Mouse (Mus musculus) embryonic fibroblast, embryonic 13.5 days (primary cell): Measurements from ENCODE around the gene Camta1. TPM values are rescaled to one million over a fixed set of nuclear protein-coding genes. Genes with fewer than 3 reads are reported as not detected.

Experiments
- H3K27ac ChIP-seq: 2 replicates; pipeline ENCODE4 v1.5.1; 2012; ENCODE audit warnings: low read length, control low read depth, inconsistent platforms; ENCODE audit not compliant: insufficient read depth
- H3K4me1 ChIP-seq: 2 replicates; pipeline ENCODE4 v1.6.1; 2011; ENCODE audit warnings: low read length; ENCODE audit not compliant: control insufficient read depth, insufficient read depth
- H3K4me3 ChIP-seq: 2 replicates; pipeline ENCODE4 v1.5.1; 2011; ENCODE audit warnings: mild to moderate bottlenecking, control low read depth, low read length; ENCODE audit not compliant: insufficient read depth
- CTCF ChIP-seq: IDR thresholded peaks from 2 replicates; pipeline ENCODE4 v1.5.1; 2011; ENCODE audit warnings: mild to moderate bottlenecking, control low read depth, low read length, moderate library complexity, borderline replicate concordance; ENCODE audit not compliant: insufficient read depth
- POLR2A ChIP-seq: IDR thresholded peaks from 2 replicates; pipeline ENCODE4 v1.6.1; 2011; ENCODE audit warnings: low read depth, mild to moderate bottlenecking, control low read depth, low read length, moderate library complexity
- polyA plus RNA-seq: library from polyadenylated mRNA; stranded (reverse); fragments of >200 nt; gene quantifications from 2 replicates; pipeline ENCODE4 v1.2.4, GENCODE M21; 2011; ENCODE audit warnings: low read depth; ENCODE audit not compliant: missing spikeins, insufficient read length

Camta1 gene
- polyA plus RNA-seq, 1 experiment, result 53.4 TPM

DNA sequence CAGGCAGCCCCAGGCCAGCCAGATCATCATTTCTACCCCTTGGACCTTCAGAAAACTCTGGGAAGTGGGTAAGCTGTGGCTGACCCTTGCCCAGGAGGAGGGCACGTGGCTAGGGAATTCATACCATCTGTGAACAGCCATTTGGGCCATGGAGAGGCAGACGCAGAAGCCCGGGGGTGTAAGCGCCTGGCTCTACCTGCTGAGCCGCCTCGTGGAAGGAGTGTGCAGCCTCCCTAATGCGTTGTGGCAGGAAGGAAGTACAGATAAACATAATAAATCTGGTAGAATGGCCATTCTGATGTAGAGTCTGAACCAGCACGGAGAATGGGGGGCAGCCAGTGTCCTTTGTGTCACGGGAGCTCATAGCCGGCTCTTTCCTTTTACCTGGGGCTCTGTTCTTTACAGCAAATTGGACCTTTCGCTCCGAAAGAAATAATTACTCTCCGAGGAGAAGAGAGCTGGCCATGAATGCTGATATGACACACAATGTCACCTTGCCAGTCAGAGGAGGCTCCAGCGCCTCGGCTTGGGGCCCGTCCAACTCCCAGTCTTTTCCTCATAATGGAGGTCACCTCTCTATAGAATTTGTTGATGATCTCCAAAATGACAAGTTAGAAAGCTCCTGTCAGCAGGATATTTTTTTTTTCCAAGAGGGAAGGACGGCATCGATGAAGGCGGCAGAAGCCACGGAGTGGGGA, 500.6 kb downstream of the Camta1 start:
- Histone ChIP-seq H3K4me1 (no peaks in the 10 kb centered on the region), H3K27ac (no peak overlapping the region), H3K4me3 (no peak overlapping the region)
- TF ChIP-seq POLR2A (no peak), CTCF (no peak)

DNA sequence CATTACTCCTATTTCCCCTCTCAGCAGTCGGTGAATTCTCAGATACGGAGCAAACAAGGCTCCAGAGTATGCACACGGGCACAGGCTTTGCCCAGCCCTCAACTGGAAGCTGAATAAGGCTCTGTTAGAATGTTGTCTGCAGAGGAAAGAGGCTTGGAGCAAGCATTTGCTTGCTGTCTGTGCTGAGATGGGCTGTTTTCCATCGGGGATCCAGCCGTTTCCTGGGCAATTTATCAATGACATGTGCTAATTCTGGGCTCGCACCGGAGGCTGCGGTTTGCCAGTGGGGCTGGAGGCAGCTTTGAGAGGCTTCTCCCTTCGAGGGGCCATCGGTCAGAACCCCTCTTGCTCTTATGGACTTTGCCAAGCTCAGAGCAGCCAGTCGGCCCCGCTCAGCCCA, 506.2 kb downstream of the Camta1 start:
- Histone ChIP-seq H3K4me1 (no peaks in the 10 kb centered on the region), H3K4me3 (no peak overlapping the region), H3K27ac (no peak overlapping the region)
- no peak for TF ChIP-seq POLR2A
- no peak for TF ChIP-seq CTCF

DNA sequence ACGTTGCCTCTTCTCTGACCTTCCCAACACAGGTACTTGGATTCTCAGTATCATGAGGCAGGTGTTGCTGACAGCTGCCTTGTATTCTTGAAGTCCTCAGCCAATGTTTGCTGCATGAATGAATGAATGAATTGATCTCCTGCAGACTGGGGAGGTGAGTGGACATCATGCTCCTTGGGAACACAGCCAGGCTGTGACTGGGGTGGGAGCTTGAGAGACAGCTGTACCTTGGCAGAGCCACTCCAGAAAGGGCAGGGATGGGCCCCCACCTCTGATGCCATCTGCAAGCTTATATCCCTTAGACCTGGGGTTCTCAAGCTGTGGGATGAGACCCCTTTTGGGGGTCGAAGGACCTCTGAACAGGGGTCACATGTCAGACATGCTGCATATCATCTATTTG, 508.9 kb downstream of the Camta1 start:
- no peak overlapping the region for H3K4me3 ChIP-seq
- TF ChIP-seq POLR2A (no peak), CTCF (no peak)

DNA sequence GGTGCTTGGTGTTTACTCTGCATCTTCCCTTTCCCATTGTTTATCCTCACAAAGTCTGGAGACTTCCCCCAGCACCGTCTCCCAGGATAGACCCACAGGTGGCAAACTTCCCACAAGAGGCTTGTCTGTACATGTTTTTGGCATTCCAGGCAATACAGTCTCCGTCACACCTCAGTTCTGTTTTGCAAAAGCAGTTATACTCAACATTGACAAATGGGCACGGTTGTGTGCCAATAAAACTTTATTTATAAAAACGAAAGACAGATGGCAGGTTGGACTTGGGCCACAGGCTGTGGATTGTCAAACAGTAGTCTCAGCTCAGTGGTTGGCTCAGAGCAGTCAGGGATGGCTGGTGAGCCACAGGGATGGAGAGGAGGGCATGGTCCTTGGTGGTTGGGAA, 509.4 kb downstream of the Camta1 start:
- TF ChIP-seq CTCF, result no peak
- no peak for TF ChIP-seq POLR2A
- no peak overlapping the region for H3K27ac ChIP-seq

More for the DNA sequence above, 508.9 kb downstream of the Camta1 start:
- H3K4me1 ChIP-seq, result no peaks in the 10 kb centered on the region
- H3K27ac ChIP-seq, result no peak overlapping the region

DNA sequence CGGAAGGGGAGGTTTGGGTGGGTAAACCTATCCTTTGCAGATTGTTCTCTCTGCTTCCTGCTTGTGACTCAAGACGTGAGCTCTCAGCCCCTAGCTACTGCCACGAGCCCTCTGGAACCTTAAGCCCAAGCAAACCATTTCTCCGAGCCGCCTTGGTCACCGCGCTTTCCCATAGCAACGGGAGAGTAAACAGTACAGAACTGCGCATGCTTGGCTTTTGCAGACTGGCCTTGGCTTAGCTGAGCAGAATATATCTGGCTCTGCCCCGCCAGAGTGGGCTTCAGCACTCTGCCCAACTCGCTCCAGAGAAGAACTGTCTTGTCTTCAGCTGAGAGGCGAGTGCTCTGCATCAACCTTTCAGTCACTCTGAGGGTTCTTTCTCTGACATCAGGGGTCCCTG, 509.9 kb downstream of the Camta1 start:
- TF ChIP-seq CTCF (no peak), POLR2A (no peak)
- H3K4me1 ChIP-seq, result peaks cover 8% of the 10 kb centered on the region
- H3K4me3 ChIP-seq, result no peak overlapping the region
- no peak overlapping the region for H3K27ac ChIP-seq

More for the DNA sequence above, 509.4 kb downstream of the Camta1 start:
- Histone ChIP-seq H3K4me3 (no peak overlapping the region), H3K4me1 (peaks cover 4% of the 10 kb centered on the region)

DNA sequence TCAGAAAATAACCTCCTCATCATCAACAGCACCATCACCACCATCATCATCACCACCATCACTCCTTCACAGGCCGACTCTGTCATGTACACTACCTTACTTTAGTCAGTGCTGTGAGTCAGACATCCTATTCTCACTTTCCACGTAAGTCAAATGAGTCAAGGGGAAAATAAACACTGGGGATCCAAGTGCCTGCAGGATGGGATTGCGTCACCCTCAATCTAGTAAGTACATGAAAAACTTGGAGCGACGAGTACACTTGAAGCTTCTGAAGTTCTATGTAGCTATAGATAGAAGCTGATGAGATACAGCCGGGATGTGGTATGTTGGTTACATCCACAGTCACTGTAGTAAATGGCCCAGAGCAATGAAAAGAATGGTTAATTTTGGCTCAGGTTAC, 514.1 kb downstream of the Camta1 start:
- H3K27ac ChIP-seq, result peak overlapping the region; percentile 42; the same call in 1 of the 2 replicates
- H3K4me1 ChIP-seq, result peaks cover 9% of the 10 kb centered on the region
- H3K4me3 ChIP-seq, result no peak overlapping the region
- TF ChIP-seq CTCF (no peak), POLR2A (no peak)

DNA sequence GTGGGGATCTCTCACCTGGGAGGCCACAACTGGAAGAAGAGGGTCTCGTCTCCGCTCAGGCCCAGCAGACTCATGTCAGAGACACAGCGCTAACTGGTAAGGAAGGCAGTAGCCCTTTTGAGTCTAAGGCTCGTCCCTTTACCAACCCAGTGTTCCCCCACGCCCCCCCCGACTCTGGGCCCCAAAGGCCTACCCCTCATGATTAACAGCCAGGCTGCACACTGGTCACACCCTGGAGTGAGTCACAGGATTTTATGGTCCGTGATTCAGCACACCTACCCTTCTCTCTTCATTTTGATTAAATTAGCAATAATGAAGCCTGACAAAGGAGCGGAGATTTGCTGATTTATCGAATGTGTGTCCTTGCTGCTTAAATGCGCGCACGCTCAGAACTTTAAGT, 515.0 kb downstream of the Camta1 start:
- Histone ChIP-seq H3K4me3 (no peak overlapping the region), H3K27ac (no peak overlapping the region), H3K4me1 (peaks cover 9% of the 10 kb centered on the region)
- no peak for TF ChIP-seq POLR2A
- no peak for TF ChIP-seq CTCF

DNA sequence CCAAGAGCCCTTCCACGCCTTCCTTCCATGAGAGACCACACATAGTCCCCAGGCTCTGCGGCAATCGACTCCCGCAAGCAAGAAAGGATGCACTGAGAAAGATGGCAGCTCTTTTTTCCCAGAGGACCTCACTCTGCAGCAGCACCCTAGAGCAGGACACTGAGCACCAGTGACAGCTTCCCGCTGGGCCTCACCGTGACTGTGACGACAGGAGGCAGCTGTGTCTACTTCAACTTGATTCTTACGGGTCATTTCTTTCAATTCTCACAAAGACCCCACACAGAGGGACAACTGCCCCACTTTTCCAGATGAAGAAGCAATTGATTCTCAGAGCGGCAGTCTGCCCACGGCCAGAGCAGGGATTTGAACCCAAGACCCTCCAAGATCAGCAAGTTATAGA, 516.9 kb downstream of the Camta1 start:
- TF ChIP-seq CTCF (no peak), POLR2A (no peak)
- Histone ChIP-seq H3K27ac (no peak overlapping the region), H3K4me1 (peaks cover 14% of the 10 kb centered on the region), H3K4me3 (no peak overlapping the region)

DNA sequence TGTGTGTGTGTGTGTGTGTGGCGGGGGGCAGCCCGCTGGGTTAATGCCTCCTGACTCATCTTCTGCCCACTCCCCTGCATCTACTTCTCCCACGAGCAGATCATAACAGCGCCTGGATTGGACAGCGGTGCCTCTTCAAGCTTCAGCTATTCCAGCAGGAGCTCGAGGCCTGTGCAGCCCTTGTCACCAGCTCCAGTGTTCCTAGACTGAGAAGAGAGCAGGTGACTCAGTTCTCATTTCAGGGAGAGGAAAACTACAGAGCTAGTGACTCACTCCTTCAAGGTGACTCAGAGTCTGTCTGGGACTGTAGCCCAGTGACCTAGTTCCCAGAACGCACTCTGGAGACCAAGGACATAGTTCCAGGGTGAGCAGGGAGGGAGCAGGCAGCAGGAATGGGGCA, 522.3 kb downstream of the Camta1 start:
- H3K4me3 ChIP-seq, result no peak overlapping the region
- TF ChIP-seq CTCF (no peak), POLR2A (no peak)

DNA sequence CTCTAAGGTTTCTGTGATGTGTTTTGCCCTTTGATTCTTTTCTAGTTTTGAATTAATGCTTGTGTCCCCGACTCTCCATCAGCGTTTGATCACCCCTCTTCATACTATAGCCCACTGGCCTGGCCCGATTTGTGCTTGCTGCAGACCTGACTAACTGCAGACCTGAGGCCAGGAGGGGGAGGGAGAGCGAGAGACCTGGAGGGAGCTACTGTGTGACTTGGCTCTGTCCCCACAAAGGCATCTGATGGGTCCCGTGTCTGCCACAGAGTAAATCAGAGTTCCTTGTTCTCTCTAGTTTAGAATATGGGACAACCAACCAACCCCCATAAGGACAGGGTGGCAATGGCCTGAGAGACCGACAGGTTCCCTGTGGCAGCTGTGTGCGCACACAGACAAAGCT, 522.7 kb downstream of the Camta1 start:
- H3K4me3 ChIP-seq, result no peak overlapping the region
- TF ChIP-seq CTCF (no peak), POLR2A (no peak)
- peak overlapping the region; percentile 2 for H3K27ac ChIP-seq
- peaks cover 11% of the 10 kb centered on the region for H3K4me1 ChIP-seq

More for the DNA sequence above, 522.3 kb downstream of the Camta1 start:
- H3K4me1 ChIP-seq, result peaks cover 11% of the 10 kb centered on the region
- H3K27ac ChIP-seq, result peak overlapping the region; percentile 2
